Mouse (Mus musculus) urinary bladder, adult 2 months (tissue): ENCODE measurements around the gene Amigo1. TPM values are rescaled to one million over a fixed set of nuclear protein-coding genes. Genes with fewer than 3 reads are reported as not detected.
"Not testable (repeated sequence)": the region's sequence is repeated elsewhere in the genome, so short reads cannot be mapped to it uniquely, and the experiment has no call there.

Source experiments
- DNase-seq: peaks from one replicate; pipeline ENCODE4 v3.0.0; 2022; ENCODE audit warnings: low spot score
- polyA plus RNA-seq: library from polyadenylated mRNA; depleted of rRNA; stranded (reverse); fragments of >200 nt; gene quantifications from 2 replicates; pipeline ENCODE4 v1.2.3, GENCODE M21; 2012; rRNA removed

The Amigo1 gene
- polyA plus RNA-seq, 1 experiment, result 9.4 TPM

- peak; percentile 87 for DNase-seq
These were observed 24.0 kb downstream of the Amigo1 start for GRCm38 (mm10) chr3:108209946-108210770.

- no peak for DNase-seq
These were observed 24.6 kb downstream of the Amigo1 start, which contains the start of gene Atxn7l2 for GRCm38 (mm10) chr3:108210771-108211139. Gene Atxn7l2, minus strand, starts transcription at chr3:108210934.

- no peak for DNase-seq
These were observed 25.7 kb downstream of the Amigo1 start for GRCm38 (mm10) chr3:108211845-108212244.

GRCm38 (mm10) chr3:108212406-108212805 lies 26.3 kb downstream of the Amigo1 start:
- DNase-seq, result no peak

- DNase-seq, result no peak
These were observed 28.6 kb downstream of the Amigo1 start for GRCm38 (mm10) chr3:108214734-108215133.

GRCm38 (mm10) chr3:108220661-108221060 lies 34.5 kb downstream of the Amigo1 start:
- no peak for DNase-seq

- DNase-seq, result peak; percentile 28
These were observed 39.8 kb downstream of the Amigo1 start for GRCm38 (mm10) chr3:108225711-108226557.

GRCm38 (mm10) chr3:108226558-108227350 lies 40.6 kb downstream of the Amigo1 start, which contains the start of gene Sypl2:
Gene Sypl2, minus strand, starts transcription at chr3:108226648.
- DNase-seq, result peak; percentile 34

- no peak for DNase-seq
These were observed 41.4 kb downstream of the Amigo1 start for GRCm38 (mm10) chr3:108227521-108227920.

- DNase-seq, result no peak
These were observed 45.5 kb downstream of the Amigo1 start for GRCm38 (mm10) chr3:108231646-108232045.

GRCm38 (mm10) chr3:108237474-108238102 lies 51.5 kb downstream of the Amigo1 start:
- DNase-seq, result not testable (repeated sequence)

- no peak for DNase-seq
These were observed 55.2 kb downstream of the Amigo1 start for GRCm38 (mm10) chr3:108241243-108241839.

Other genes starting within 250 kb of the Amigo1 start
- gene Gstm6, start 242.6 kb upstream of the Amigo1 start, polyA plus RNA-seq, result 2.1 and 2.3 TPM in 2 replicates
- gene Gstm3, start 217.1 kb upstream of the Amigo1 start, polyA plus RNA-seq, result 0.45 and 0.75 TPM in 2 replicates
- 148 and 153 TPM in 2 replicates for gene Gstm2, start 199.9 kb upstream of the Amigo1 start, polyA plus RNA-seq
- gene Gstm1, start 168.4 kb upstream of the Amigo1 start, polyA plus RNA-seq, result 9,762 and 10,289 TPM in 2 replicates
- gene Gstm4, start 141.4 kb upstream of the Amigo1 start, polyA plus RNA-seq, result 128 and 151 TPM in 2 replicates
- gene Ampd2, start 99.7 kb upstream of the Amigo1 start, polyA plus RNA-seq, result 33.5 and 37.8 TPM in 2 replicates
- 0.39 and 0.57 TPM in 2 replicates for gene Gnat2, start 93.5 kb upstream of the Amigo1 start, polyA plus RNA-seq
- 70.4 and 75.8 TPM in 2 replicates for gene Gnai3, start 40.2 kb upstream of the Amigo1 start, polyA plus RNA-seq
- gene Gpr61, start 31.5 kb upstream of the Amigo1 start, polyA plus RNA-seq, result 0.01 TPM in 1 of 2 replicates, not detected in the other
- gene Cyb561d1, start 14.9 kb downstream of the Amigo1 start, polyA plus RNA-seq, result 8.3 and 8.6 TPM in 2 replicates
- gene Atxn7l2, start 24.6 kb downstream of the Amigo1 start, polyA plus RNA-seq, result 7.1 and 8.5 TPM in 2 replicates
- gene Sypl2, start 40.3 kb downstream of the Amigo1 start, polyA plus RNA-seq, result 0.56 and 0.96 TPM in 2 replicates
- 108 and 130 TPM in 2 replicates for gene Psma5, start 70.6 kb downstream of the Amigo1 start, polyA plus RNA-seq
- gene Sort1, start 97.7 kb downstream of the Amigo1 start, polyA plus RNA-seq, result 41.5 and 51.7 TPM in 2 replicates
- not detected in 2 replicates for gene Mybphl, start 178.6 kb downstream of the Amigo1 start, polyA plus RNA-seq
- 4.0 and 4.4 TPM in 2 replicates for gene Psrc1, start 197.5 kb downstream of the Amigo1 start, polyA plus RNA-seq
- 4.6 and 7.2 TPM in 2 replicates for gene Celsr2, start 229.2 kb downstream of the Amigo1 start, polyA plus RNA-seq